Mouse (Mus musculus): ENCODE results near the gene Meis3. TPM values are rescaled to one million over a fixed set of nuclear protein-coding genes. Genes with fewer than 3 reads are reported as not detected.

The Meis3 gene
- polyA plus RNA-seq, 1 experiment from 2014 or later: 88.8 TPM

DNA sequence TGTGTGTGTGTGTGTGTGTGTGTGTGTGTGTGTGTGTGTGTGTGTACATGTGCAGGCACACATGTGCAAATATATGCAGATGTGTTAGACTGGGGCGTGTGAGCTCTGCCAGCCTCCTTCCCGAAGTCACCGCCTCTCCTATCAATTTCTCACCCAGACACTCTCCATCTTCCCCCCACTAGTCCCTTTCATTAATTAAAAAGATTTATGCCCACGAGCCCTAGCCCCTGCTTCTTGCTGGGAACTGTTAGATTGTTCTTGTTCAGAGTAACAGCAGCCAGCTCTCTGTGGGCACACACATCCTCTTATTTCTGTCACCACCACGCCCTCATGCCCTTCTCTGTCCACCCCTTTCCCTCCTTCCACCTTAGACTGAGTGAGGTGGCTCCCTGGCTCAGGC is 1.7 kb upstream of the Meis3 start:
- no peak for ATAC-seq
- no peak for DNase-seq (ENCODE audit: low spot score)
- H3K36me3 ChIP-seq (ENCODE audit: control insufficient read depth, insufficient read depth, low read length): no peaks in the 10 kb centered on the region
- H3K27me3 ChIP-seq (replicated peaks; ENCODE audit: control insufficient read depth, insufficient read depth, low read length): no peaks in the 10 kb centered on the region
- WGBS: 59% methylated on average over 5 of the region's 5 CpGs
- H3K4me1 ChIP-seq (ENCODE audit: control insufficient read depth, insufficient read depth, low read length): peaks cover 10% of the 10 kb centered on the region
- no peaks in the 10 kb centered on the region for H3K9me3 ChIP-seq (replicated peaks; ENCODE audit: control insufficient read depth, low read length)
- H3K4me2 ChIP-seq (ENCODE audit: low read length): no peak overlapping the region
- H3K4me3 ChIP-seq (ENCODE audit: low read depth, low read length): no peak overlapping the region
- H3K9ac ChIP-seq (ENCODE audit: low read length): no peak overlapping the region
- H3K27ac ChIP-seq (ENCODE audit: low read depth, low read length): no peak overlapping the region

DNA sequence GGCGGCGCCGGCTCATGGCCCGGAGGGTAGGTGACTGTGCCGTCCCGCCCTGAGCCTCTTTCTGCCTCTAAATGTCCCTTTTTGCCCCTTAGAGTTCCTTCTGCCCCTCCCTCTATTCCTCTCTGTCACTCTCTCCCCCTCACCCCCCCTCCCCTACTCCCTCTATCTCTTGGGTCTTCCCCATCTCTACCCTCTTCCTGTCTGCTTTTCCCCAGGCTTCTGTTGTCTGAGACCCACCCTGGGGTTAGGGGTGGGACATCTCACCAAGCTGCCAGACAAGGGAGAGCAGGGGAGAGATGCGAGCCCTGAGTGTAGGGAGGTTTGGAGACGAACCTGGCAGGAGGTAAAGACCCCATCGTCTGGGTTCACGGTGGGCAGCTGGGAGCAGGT is 647 bp downstream of the Meis3 start:
- Histone ChIP-seq H3K9me3 (replicated peaks; ENCODE audit: control insufficient read depth, low read length) (no peaks in the 10 kb centered on the region), H3K4me2 (ENCODE audit: low read length) (peak overlapping the region; percentile 68), H3K27me3 (replicated peaks; ENCODE audit: control insufficient read depth, insufficient read depth, low read length) (no peaks in the 10 kb centered on the region), H3K27ac (ENCODE audit: low read depth, low read length) (peak overlapping the region; percentile 68), H3K36me3 (ENCODE audit: control insufficient read depth, insufficient read depth, low read length) (peaks cover 20% of the 10 kb centered on the region), H3K9ac (ENCODE audit: low read length) (peak overlapping the region; percentile 88), H3K4me3 (ENCODE audit: low read depth, low read length) (peak overlapping the region; percentile 70), H3K4me1 (ENCODE audit: control insufficient read depth, insufficient read depth, low read length) (peaks cover 10% of the 10 kb centered on the region)
- WGBS: 3% methylated on average over 7 of the region's 10 CpGs
- DNase-seq (ENCODE audit: low spot score): no peak
- peak; percentile 38 for ATAC-seq

DNA sequence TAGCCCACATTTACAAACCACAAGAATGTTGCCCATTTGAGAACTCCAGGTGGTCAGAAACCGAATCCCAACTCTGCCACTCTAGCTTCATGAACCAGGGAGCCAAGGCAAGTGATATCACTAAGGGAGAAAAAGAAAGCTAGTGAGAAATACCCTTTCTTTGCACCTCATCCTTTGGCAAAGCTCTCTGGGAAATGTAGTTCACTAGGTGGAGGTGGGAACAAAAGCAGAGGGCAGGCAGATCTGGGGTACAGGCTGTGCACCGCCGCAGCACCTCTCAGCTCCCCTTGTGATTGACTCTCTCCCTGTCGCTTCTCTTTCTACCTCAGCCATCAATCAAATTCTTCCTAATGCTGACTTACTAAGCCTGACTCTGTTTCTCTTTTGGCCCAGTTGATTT is 3.2 kb downstream of the Meis3 start:
- H3K4me1 ChIP-seq (ENCODE audit: control insufficient read depth, insufficient read depth, low read length): peaks cover 5% of the 10 kb centered on the region; the same call in 1 of the 2 replicates
- H3K27me3 ChIP-seq (replicated peaks; ENCODE audit: control insufficient read depth, insufficient read depth, low read length): no peaks in the 10 kb centered on the region
- no peak overlapping the region for H3K4me2 ChIP-seq (ENCODE audit: low read length)
- DNase-seq (ENCODE audit: low spot score) (no peak), ATAC-seq (no peak)
- no peaks in the 10 kb centered on the region for H3K9me3 ChIP-seq (replicated peaks; ENCODE audit: control insufficient read depth, low read length)
- no peak overlapping the region for H3K9ac ChIP-seq (ENCODE audit: low read length)
- H3K36me3 ChIP-seq (ENCODE audit: control insufficient read depth, insufficient read depth, low read length): peaks cover 31% of the 10 kb centered on the region
- H3K27ac ChIP-seq (ENCODE audit: low read depth, low read length): no peak overlapping the region
- H3K4me3 ChIP-seq (ENCODE audit: low read depth, low read length): no peak overlapping the region
- WGBS: 80% methylated on average over 4 of the region's 4 CpGs

DNA sequence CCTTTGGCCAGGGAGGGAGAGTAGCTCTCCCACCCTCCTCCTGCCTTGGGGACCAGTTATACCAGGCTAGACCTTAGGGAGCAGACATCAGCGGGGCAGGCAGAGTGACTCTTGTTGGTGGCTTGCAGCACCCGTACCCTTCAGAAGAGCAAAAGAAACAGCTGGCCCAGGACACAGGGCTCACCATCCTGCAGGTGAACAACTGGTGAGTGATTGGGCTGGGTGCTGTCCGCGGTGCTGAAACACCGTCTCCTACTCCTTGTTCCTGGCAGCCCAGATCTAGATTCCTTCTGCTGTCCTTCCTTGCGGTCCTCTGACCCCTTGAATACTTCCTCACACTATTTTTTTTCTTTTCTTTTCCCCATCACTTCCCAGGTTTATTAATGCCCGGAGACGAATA is 8.8 kb downstream of the Meis3 start:
- ATAC-seq (no peak), DNase-seq (ENCODE audit: low spot score) (no peak)
- Histone ChIP-seq H3K36me3 (ENCODE audit: control insufficient read depth, insufficient read depth, low read length) (peaks cover 61% of the 10 kb centered on the region), H3K4me2 (ENCODE audit: low read length) (no peak overlapping the region), H3K4me3 (ENCODE audit: low read depth, low read length) (no peak overlapping the region), H3K9me3 (replicated peaks; ENCODE audit: control insufficient read depth, low read length) (no peaks in the 10 kb centered on the region), H3K9ac (ENCODE audit: low read length) (no peak overlapping the region), H3K4me1 (ENCODE audit: control insufficient read depth, insufficient read depth, low read length) (no peaks in the 10 kb centered on the region), H3K27ac (ENCODE audit: low read depth, low read length) (no peak overlapping the region), H3K27me3 (replicated peaks; ENCODE audit: control insufficient read depth, insufficient read depth, low read length) (no peaks in the 10 kb centered on the region)
- 29% methylated on average over 8 of the region's 8 CpGs for WGBS

DNA sequence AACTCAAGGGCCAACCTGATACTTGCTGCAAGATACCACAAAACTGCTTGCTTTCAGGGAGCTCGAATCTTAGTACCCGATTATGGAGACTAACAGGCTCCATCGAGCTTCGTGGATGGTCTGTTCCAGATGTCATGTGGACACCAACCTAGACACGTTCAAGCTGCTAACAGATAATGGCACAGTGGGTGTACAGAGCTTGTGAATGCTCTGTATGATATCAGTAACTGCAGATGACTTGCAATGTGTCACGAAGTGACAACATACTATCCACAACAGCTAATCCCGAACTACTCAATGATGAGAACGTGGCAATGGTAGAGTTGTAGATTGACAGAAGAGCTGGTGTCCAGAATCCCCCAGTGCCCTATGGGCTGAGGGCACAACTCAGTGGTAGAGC is 12.6 kb downstream of the Meis3 start:
- no peak for DNase-seq (ENCODE audit: low spot score)
- WGBS: 79% methylated on average over 8 of the region's 8 CpGs

GRCm38 (mm10) chr7:16192315-16192714 is 17.4 kb downstream of the Meis3 start:
- DNase-seq (ENCODE audit: low spot score) (peak; percentile 87), ATAC-seq (peak; percentile 72)
- Histone ChIP-seq H3K27me3 (replicated peaks; ENCODE audit: control insufficient read depth, insufficient read depth, low read length) (no peaks in the 10 kb centered on the region), H3K27ac (ENCODE audit: low read depth, low read length) (no peak overlapping the region), H3K4me2 (ENCODE audit: low read length) (no peak overlapping the region), H3K4me1 (ENCODE audit: control insufficient read depth, insufficient read depth, low read length) (no peaks in the 10 kb centered on the region), H3K4me3 (ENCODE audit: low read depth, low read length) (no peak overlapping the region), H3K9ac (ENCODE audit: low read length) (no peak overlapping the region), H3K9me3 (replicated peaks; ENCODE audit: control insufficient read depth, low read length) (no peaks in the 10 kb centered on the region), H3K36me3 (ENCODE audit: control insufficient read depth, insufficient read depth, low read length) (peaks cover 6% of the 10 kb centered on the region)
- 16% methylated on average over 5 of the region's 5 CpGs for WGBS

More for the DNA sequence above, 12.6 kb downstream of the Meis3 start:
- no peak for ATAC-seq
- Histone ChIP-seq H3K27ac (ENCODE audit: low read depth, low read length) (no peak overlapping the region), H3K27me3 (replicated peaks; ENCODE audit: control insufficient read depth, insufficient read depth, low read length) (no peaks in the 10 kb centered on the region), H3K4me1 (ENCODE audit: control insufficient read depth, insufficient read depth, low read length) (no peaks in the 10 kb centered on the region), H3K9me3 (replicated peaks; ENCODE audit: control insufficient read depth, low read length) (no peaks in the 10 kb centered on the region), H3K36me3 (ENCODE audit: control insufficient read depth, insufficient read depth, low read length) (peaks cover 34% of the 10 kb centered on the region), H3K4me2 (ENCODE audit: low read length) (no peak overlapping the region), H3K4me3 (ENCODE audit: low read depth, low read length) (no peak overlapping the region), H3K9ac (ENCODE audit: low read length) (no peak overlapping the region)

DNA sequence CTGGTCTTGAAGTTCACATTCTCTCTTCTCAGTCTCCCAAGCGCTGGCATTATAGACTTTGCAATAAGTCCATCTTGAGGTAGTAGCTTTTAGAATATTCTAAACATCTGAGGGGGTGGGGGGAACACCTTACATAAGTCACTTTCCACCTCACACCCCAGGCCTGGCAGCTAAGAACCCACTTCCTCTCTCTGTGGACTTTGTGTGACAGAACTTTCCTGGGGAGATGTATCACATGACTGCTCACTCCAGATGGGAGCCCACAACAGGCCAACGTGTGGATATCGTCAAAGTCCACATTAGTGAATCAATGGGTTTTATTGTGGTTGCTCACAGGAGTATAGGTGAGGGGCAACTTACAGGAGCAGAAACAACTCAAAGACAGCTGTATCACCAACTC is 18.8 kb downstream of the Meis3 start:
- Histone ChIP-seq H3K9ac (ENCODE audit: low read length) (no peak overlapping the region), H3K27ac (ENCODE audit: low read depth, low read length) (no peak overlapping the region), H3K36me3 (ENCODE audit: control insufficient read depth, insufficient read depth, low read length) (peaks cover 20% of the 10 kb centered on the region), H3K4me1 (ENCODE audit: control insufficient read depth, insufficient read depth, low read length) (no peaks in the 10 kb centered on the region), H3K27me3 (replicated peaks; ENCODE audit: control insufficient read depth, insufficient read depth, low read length) (no peaks in the 10 kb centered on the region), H3K4me2 (ENCODE audit: low read length) (no peak overlapping the region), H3K4me3 (ENCODE audit: low read depth, low read length) (no peak overlapping the region), H3K9me3 (replicated peaks; ENCODE audit: control insufficient read depth, low read length) (no peaks in the 10 kb centered on the region)
- ATAC-seq: no peak
- DNase-seq (ENCODE audit: low spot score): no peak
- WGBS: 46% methylated on average over 3 of the region's 3 CpGs

DNA sequence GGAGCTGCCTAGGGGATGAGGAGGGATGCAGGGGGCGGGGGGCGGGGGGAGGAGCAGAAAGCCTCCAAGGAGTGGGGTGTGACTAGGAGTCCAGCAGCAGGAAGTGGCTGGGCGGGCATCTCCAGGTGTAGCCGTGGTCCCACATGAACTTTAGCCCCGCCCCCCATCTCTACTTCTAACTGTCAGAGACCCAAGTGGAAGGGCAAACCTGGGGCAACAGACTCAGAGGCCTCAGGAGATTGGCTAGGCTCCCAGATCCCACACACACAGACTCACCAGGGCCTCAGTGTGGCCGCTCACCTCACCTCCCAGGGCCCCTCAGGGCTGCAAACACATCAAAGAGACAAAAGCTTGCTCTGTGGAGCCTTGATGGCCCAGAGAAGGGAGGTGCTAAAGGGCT is 21.7 kb downstream of the Meis3 start:
- no peaks in the 10 kb centered on the region for H3K9me3 ChIP-seq (replicated peaks; ENCODE audit: control insufficient read depth, low read length)
- 56% methylated on average over 6 of the region's 6 CpGs for WGBS
- ATAC-seq (no peak), DNase-seq (ENCODE audit: low spot score) (no peak)
- no peak overlapping the region for H3K4me2 ChIP-seq (ENCODE audit: low read length)
- H3K27me3 ChIP-seq (replicated peaks; ENCODE audit: control insufficient read depth, insufficient read depth, low read length): no peaks in the 10 kb centered on the region
- H3K9ac ChIP-seq (ENCODE audit: low read length): no peak overlapping the region
- H3K4me3 ChIP-seq (ENCODE audit: low read depth, low read length): no peak overlapping the region
- H3K27ac ChIP-seq (ENCODE audit: low read depth, low read length): no peak overlapping the region
- peaks cover 44% of the 10 kb centered on the region for H3K36me3 ChIP-seq (ENCODE audit: control insufficient read depth, insufficient read depth, low read length)
- H3K4me1 ChIP-seq (ENCODE audit: control insufficient read depth, insufficient read depth, low read length): no peaks in the 10 kb centered on the region

- Histone ChIP-seq H3K4me3 (ENCODE audit: low read depth, low read length) (no peak overlapping the region), H3K4me2 (ENCODE audit: low read length) (no peak overlapping the region), H3K27me3 (replicated peaks; ENCODE audit: control insufficient read depth, insufficient read depth, low read length) (no peaks in the 10 kb centered on the region), H3K9me3 (replicated peaks; ENCODE audit: control insufficient read depth, low read length) (no peaks in the 10 kb centered on the region), H3K27ac (ENCODE audit: low read depth, low read length) (no peak overlapping the region), H3K4me1 (ENCODE audit: control insufficient read depth, insufficient read depth, low read length) (no peaks in the 10 kb centered on the region), H3K36me3 (ENCODE audit: control insufficient read depth, insufficient read depth, low read length) (peaks cover 49% of the 10 kb centered on the region), H3K9ac (ENCODE audit: low read length) (no peak overlapping the region)
- ATAC-seq (no peak), DNase-seq (ENCODE audit: low spot score) (no peak)
- 78% methylated on average over 5 of the region's 5 CpGs for WGBS
Observed at GRCm38 (mm10) chr7:16197166-16197565, 22.3 kb downstream of the Meis3 start.
